Mouse (Mus musculus): Measurements from ENCODE around the gene Ddx42.
"Not testable (repeated sequence)": the region's sequence is repeated elsewhere in the genome, so short reads cannot be mapped to it uniquely, and the experiment has no call there.

Gene Ddx42

DNA sequence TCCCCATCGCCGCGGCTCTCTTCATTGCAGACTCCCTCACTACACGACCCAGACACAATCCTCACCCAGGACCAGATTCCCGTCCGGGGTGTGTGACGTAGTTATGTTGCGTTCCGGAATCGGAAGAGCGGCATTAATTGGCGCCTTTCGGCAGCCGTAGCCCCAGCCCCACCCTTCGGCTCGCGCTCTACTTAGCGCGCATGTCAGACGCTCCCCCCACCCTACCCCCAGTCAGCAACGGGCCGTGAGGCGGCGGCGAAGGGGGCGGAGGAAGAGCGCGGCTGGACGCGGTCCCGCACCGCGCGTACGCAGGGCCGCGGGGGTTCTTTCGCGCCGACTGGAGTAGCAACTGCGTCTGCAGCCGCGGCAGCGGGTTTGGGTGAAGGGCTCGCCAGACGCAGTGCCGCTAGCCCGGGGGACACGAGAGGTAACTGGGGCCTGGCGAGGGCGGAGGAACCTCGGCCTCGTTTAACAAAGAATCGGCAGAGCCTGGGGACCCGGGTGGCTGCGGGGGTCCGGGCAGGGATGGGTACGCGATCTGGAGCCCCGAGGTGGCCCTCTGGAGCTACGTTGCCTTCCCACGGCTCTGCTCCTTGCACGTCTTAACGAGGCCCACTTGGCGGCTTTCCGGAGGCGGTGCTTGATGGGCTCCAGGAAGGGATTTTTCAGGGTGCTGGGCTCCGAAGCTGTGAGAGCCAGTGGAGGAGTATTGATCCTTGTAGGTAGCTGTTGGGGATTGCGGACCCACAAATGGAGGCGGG, at the start of gene Ddx42:
Ddx42 (plus strand) TSS at position 197 of the 761 bp plus-strand sequence.
- peak; percentile 88 for DNase-seq (ENCODE audit: low spot score)

DNA sequence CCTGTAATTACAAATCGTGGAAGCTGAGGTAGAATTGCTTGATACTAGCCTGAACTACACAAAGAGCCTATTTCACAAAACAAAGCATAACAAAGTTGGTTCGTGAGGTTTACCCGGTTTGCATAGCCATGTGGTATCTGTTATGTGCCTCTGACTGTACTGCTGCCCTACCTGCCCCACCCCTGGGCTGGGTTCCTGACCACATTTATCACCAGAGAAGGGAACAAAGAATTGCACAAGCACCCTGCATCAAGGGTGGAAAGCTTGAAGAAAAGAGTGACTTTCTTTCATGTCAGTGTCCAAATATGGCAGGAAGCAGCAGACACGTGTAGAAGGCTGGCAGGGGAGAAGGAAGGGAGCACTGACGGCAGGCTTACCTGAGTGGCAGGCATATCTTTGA, 49.3 kb upstream of the Ddx42 start:
- no peak for DNase-seq (ENCODE audit: low spot score)

DNA sequence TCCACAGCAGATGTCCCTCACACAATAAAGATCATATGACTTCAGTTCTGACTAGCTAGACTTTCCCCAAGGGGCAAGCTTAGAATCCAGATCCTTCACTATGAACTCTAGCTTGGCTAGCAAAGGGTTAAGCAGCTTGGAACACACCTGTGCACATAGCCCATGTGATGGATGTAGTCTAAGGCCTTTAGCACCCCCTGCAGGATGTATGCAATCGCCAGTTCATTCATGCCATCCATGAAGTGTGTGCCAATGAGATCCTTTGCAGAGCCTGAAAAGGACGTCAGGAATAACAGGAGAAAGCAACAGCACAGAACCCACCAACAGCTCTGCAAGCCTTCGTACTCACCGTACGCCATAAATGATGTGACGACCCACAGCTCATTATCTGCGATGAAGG, 45.9 kb upstream of the Ddx42 start:
- DNase-seq (ENCODE audit: low spot score) = no peak

DNA sequence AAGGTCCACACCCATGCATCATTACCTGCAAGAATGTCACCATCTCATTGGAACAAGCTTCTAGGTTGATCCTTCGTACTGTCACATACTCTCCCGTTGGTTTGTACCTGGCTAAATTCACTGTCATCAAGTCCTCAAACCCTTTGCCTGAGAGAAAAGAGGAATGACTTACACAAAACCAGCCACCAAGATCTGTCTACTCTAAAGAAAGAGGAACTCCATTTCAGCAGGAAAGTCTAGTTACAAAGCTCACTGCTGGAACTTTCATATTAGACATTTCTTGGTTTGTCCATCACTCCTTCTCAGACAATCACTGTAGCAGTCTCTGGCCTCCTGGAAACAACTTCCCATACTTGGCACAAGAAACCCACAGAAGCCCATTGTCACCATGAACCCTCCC, 43.5 kb upstream of the Ddx42 start:
- DNase-seq (ENCODE audit: low spot score) = no peak

DNA sequence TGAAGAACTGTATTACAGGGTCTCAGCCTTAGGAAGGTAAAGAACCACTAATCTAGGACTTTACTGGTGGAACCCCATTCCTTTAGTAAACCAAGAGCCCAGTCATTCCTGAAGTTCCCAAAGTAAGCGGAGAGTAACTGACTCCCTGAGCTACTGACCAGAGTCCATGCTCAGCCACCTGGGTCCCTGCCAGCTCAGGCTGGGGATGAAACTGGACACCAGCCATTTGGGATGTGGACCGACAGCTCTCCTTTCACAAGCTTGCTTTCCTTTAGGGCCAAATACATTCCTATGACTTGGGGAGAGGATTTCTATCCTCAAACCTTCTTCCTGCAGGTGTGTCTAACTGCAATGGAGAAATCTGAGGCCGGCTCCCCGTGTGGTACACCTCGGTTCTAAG, 42.4 kb upstream of the Ddx42 start:
- DNase-seq (ENCODE audit: low spot score) = no peak

DNA sequence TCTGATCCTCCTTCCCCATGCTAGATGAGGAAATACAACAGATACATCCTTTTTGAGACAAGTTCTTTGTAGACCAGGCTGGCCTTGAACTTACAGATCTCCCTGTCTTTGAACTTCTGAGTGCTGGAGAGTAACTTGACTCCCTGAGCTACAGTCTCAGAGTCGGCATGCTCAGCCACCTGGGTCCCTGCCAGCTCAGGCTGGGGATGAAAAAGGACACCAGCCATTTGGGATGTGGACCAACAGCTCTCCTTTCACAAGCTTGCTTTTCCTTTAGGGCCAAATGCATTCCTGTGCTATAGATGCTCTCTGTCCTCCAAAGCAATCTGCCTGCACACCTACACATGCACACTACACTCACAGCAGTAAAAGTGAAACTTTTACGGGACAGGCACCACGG, 41.6 kb upstream of the Ddx42 start:
- no peak for DNase-seq (ENCODE audit: low spot score)

DNA sequence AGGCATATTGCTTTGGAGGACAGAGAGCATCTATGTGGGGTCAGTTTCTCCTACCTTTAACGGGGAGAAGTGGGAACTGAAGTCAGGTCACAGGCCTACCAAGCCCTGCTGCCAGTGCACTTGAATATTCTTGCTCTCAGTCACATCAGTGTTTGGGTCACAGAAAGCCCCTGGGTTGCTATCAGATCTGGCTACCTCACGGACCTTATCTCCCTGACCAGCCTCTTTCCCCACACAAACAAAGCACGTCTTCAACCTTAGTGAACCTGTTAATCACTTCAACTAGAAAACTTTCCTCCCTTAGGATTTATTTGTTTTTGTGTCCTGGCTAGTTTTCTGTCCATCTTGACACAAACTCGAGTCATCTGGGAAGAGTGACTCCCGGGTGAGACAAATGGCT, 40.4 kb upstream of the Ddx42 start:
- no peak for DNase-seq (ENCODE audit: low spot score)

DNA sequence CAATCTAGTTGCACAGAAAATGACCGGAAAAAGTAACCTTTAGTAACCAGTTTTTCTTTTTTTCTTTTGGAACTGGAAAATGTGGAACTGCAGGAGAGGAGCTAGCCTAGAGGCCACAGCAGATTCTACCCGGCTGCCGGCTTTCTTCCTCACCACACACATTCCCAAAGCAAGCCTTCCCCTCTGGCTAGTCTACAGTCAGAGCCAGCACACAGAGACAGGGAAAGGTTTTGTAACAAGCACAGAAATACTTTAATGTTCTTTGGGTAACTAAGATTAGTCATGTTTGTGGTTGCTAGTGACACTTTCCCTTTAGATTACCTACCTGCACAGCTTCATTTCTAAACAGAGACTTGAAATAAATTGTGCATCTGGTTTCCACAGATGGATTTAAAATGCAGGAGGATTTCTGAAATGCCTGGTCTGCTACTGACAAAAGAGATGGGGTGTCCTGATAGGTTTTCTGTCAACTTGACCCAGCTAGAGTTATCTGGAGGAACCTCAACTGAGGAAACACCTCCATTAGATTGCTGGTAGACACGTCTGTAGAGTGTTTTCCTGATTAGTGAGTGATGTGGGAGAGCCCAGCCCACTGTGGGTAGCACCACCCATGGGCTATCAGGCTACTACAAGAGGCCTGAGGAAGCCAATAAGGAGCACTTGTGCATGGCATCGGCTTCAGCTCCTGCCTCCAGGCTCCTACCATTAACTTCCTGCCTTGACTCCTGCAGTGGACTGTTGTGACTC, 38.5 kb upstream of the Ddx42 start:
- no peak for DNase-seq (ENCODE audit: low spot score)

DNA sequence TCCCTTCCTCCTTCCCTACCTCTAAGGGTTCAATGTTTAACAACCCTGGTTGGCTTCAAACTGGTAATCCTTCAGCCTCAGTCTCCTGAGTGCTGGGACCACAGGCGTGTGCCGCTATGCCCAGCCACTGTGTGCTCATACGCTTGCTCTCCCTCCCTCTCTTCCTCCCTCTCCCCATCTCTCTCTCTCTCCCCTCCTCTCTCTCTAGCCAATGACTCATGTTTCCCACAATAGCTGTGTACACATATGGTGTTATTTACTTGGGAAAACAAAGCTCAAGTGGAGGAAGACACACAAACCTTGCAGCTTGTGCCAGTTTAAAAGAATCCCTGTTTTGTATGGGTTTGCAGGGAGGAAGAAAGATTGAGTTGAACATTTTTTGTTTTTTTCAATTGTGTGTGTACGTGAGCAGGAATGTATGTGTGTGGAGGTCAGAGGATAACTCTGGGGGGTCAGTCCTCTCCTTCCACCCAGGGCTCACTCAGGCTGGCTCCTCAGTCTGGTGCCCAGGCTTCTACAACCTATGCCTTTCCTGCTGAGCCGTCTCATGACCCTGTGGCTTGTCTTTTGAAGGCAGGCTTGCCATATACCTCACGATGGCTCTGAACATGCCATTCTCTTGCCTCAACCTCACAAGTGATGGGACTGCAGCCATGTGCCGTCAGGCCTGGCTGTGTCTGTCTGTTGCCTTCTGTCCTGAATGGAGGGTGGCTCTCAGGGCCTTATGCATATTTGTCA, 36.8 kb upstream of the Ddx42 start:
- no peak for DNase-seq (ENCODE audit: low spot score)

DNA sequence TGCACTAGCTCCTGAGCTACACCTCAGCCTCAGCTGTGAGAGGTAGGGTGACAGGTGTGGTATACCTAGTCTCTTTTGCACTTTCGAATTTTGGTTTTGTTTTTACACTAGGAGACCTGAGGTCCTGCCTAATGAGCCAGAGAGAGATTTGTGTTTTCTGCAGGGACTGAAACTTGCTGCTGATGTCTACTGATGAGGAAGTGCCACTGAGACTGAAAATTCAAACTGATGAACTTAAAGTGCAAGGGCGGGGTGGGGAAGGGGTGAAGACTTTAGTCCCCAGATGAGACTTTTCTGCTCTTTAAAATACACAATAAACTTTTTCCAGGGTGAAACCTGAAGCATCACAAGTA, 36.3 kb upstream of the Ddx42 start:
- DNase-seq (ENCODE audit: low spot score) = no peak

DNA sequence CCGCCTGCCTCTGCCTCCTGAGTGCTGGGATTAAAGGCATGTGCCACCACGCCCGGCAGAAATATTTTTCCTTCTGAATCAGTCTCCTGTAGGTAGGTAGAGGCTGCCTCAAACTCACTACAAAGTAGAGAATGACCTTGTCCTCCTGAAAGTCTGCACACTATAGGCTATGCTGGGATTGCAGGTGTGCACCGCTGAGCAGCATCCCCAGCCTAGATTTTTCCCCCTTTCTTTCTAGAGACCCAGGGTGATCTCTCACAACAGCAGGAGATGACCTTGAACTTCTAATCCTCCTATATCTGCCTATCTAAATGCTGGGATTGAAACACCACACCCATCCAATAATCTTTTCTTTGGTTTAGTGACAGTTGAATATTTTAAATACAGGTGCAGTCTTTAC, 29.4 kb upstream of the Ddx42 start:
- no peak for DNase-seq (ENCODE audit: low spot score)

DNA sequence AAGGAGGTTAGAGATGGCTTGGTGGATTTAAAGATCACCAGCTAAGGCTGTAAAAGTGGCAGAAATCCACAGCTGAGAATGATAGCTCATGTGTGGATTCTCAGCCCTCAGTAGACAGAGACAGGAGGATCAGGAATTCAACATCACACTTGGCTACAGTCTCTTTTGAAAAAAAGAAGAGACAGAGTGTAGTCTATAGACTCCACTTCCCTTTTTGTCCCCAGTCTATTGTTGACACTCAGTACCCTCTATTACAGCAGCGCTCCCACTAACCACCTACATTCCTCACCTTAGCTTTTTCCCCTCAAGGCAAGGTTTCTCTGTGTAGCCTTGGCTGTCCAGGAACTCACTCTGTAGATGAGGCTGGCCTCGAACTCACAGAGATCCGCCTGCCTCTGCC, 25.0 kb upstream of the Ddx42 start:
- no peak for DNase-seq (ENCODE audit: low spot score)

DNA sequence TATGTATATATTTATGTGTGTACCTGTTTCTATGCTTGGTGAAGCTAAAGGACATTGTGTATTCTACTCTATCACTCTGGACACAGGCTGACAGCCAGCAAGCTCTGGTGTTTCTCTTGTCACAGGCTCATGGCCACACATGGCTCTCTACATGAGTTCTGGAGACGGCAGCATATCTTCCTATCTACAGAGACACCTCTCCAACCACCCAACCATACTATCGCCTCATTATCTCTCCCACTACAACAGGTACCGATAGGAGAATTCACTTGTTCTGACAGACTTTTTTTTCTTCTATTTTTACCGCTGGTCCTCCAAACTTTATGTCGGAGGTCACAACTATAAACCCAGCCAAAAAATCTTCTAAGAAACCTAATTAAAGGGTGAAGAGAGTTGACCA, 24.5 kb upstream of the Ddx42 start:
- DNase-seq (ENCODE audit: low spot score) = no peak

DNA sequence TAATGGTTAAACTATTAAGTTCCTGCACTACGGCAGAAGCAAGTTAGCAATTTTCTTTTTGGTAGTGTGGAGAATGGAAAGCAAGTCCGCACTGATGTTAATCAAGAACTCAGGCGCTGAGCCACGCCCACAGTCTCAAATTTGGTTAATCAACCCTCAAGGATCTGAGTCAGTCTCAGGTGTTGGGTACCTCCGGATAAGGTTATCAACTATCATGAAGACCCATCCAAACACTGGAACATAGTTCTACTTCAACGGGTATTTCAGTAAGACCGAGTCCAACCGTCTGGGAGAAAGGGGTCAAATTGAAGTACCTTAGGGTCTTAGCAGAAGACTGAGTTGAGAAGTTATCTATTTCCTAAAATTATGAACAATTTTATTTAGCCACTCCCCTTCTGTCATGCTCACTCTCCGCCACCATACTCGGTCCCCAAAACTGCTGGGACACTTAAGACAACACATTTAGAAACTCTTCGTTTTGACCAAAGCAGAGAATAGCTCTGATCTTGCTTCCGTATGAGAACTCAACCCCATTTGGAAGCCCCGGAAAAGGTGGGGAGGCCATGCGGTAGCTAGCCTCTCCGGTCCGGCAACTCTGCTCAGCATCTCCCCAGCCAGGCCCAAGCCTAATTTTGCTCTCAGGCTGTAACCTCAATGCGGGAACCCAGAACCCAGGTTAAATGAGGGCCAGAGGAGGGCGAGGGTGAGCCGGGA, 23.9 kb upstream of the Ddx42 start:
- no peak for DNase-seq (ENCODE audit: low spot score)

DNA sequence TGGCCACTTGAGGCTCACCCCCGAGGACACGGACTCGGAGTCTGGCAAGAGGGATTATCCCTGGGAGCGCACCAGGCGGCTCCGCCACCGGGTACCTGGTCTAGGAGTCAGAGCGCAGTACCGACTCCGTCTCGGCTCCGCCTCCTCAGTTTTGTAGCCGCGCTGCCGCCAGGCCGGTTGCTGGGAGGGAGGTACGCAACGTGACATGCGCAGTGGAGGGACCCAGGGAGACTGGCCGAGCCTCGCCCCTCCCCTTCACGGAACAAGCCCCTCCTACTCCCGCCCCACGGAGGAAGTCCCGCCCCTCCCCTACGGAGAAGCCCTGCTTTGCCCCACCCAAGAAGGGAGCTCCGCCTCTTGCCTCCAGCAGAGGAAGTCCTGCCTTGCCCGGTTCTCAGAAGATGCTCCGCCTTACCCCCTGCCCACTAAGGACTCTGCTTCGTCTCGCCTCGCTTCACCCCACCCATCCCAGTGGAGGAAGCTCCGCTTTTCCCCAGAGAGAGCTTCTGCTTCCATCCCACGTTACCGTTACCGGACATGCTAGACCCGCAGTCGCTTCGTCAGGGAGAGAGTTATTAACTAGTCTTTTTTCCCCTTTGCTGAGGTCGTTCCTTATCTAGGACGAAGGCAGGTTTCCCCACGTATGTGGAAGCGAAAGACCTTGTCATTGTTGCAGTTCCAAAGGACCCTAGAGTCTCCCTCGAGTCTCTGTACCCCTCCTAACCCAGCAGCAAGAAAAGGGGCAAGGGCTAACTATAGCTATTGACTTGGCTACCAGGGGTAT, 23.2 kb upstream of the Ddx42 start:
- peak; percentile 97 for DNase-seq (ENCODE audit: low spot score)

DNA sequence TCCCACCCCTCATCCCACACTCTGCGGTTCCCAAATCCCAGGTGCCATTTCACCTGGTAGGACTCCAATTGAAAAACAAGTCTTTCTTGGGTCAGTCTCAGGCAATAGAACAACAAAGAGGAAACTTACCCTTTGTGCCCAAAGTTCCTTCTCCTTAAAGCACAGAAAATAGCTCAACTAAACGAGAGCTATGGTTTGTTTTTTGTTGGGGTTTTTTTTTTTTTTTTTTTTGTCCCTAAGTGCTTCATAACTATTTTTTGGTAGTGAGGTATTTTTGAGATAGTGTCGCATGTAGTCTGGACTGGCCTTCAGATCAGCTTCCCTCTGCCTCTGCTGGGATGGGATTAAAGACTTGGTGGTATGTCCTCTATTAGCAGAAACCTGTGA, 22.6 kb upstream of the Ddx42 start:
- no peak for DNase-seq (ENCODE audit: low spot score)

DNA sequence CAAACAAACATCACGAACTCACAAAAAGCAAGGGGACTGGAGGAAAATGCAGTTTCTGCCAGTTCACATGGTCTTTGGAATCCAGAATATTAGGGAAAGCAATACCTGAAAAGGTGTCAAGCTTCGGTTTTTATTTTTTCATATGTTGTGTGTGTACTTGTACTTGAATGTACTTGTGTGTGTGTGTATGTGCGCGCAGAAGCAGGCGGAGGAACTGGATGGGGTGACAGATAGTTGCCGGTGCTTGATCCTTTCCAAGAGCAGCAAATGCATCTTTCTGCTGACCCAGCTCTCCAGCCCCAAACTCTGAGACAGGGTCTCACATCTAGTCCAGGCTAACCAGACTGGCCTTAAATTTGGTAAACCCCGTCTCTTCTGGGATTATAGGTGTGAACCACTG, 21.8 kb upstream of the Ddx42 start:
- no peak for DNase-seq (ENCODE audit: low spot score)

DNA sequence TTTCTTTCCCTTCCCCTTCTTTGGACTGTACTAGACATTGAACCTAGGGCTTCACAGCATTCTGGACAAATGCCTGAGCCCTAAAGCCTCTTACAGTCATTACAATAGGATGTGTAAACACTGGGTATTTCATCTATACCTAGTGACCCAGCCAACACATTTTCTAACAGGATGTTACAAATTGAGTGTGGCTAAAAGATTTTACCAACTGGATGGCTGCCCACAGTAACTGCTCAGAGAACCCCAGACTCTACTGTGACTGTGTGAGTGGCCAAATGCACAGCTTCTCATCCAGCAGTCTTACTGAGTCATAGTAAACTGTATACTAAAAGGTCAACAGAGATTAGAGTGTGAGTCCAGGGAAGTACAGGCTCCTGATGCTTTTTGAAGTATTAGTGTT, 21.4 kb upstream of the Ddx42 start:
- no peak for DNase-seq (ENCODE audit: low spot score)

DNA sequence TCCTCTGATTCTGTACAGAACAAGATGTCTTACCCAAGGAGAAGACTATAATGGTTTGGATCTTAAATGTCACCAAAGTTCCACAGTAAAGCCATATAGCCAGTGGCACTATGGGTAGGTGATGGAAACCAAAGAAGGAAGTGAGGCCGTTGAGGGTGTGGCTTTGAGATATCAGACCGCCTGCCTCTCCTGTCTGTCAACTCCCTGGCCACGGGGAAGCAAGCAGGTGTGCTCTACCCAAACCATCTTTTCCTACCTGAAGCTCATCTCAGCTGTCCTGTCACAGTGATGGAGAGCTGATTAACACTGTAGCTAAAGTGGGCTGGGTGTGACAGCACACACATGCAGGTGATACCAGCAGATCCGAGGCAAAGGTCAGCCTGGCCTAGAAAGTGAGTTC, 18.4 kb upstream of the Ddx42 start:
- DNase-seq (ENCODE audit: low spot score) = no peak

DNA sequence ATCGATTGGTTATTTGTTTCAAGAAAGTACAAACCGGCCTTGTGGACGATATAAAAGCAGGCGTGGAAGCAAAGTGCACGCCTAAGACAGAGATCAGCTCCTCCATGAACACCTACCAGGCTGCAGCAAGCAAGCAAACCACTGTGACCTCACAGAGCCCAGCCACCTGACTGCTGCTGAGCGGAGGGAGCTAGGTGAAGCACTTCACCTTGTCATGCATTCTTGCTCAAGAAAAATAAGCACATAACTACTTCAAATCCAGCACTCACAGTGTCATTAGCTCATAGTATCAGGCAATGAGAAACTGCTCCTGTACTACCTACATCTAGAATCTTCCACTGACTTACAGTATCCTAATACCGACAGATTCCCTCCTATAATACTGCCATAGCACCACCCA, 16.7 kb upstream of the Ddx42 start:
- DNase-seq (ENCODE audit: low spot score) = not testable (repeated sequence)

DNA sequence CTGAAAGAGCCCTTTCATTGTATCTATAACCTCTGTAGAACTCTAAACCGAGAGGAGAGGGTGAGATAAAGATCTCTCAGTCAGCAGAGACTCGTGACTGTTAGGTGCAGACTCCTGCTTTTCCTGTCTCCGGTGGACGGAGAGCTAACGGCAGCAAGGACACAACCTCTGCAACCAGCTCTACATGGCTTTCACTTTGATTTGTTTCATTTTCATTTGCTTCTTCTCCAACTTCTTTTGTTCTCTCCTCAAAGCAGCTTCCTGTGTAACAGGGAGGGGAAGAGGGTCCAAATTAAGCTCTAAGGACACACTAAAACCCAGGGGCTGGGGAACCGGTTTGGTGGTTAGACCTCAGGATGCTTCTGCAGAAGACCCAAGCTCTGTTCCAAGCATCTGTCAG, 16.0 kb upstream of the Ddx42 start:
- DNase-seq (ENCODE audit: low spot score) = no peak

Measured in ovary, adult 18-20 months (tissue).